Mouse (Mus musculus) myocyte (in vitro differentiated cells): ENCODE measurements around the gene Sphk2. TPM values are rescaled to one million over a fixed set of nuclear protein-coding genes. Genes with fewer than 3 reads are reported as not detected.

ENCODE experiments used
- H3K27me3 ChIP-seq: one replicate; pipeline ENCODE4 v1.6.1; 2011; ENCODE audit not compliant: control insufficient read depth, insufficient read depth, insufficient read length
- H3K36me3 ChIP-seq: one replicate; pipeline ENCODE4 v1.6.1; 2011; ENCODE audit not compliant: control insufficient read depth, insufficient read depth
- H3K4me2 ChIP-seq: one replicate; pipeline ENCODE4 v1.6.1; 2011; ENCODE audit warnings: low read depth, control low read depth
- H3K4me3 ChIP-seq: one replicate; pipeline ENCODE4 v1.5.1; 2011; ENCODE audit warnings: mild to moderate bottlenecking, control low read depth, moderate library complexity
- H3K79me2 ChIP-seq: one replicate; pipeline ENCODE4 v1.6.1; 2011; ENCODE audit not compliant: control insufficient read depth, insufficient read depth
- H3ac ChIP-seq: one replicate; pipeline ENCODE4 v1.6.1; 2011; ENCODE audit not compliant: control insufficient read depth, insufficient read length
- CEBPB ChIP-seq: IDR thresholded peaks from 2 replicates; pipeline ENCODE4 v1.6.1; 2011; ENCODE audit warnings: mild to moderate bottlenecking, moderate library complexity; ENCODE audit not compliant: poor library complexity, insufficient read depth, severe bottlenecking
- E2F4 ChIP-seq: IDR thresholded peaks from one replicate; pipeline ENCODE4 v1.6.1; 2011; ENCODE audit warnings: mild to moderate bottlenecking, control low read depth, moderate library complexity; ENCODE audit not compliant: insufficient read depth
- MAX ChIP-seq: IDR thresholded peaks from one replicate; pipeline ENCODE4 v1.6.1; 2011; ENCODE audit warnings: low read depth, mild to moderate bottlenecking, control low read depth
- MYOD1 ChIP-seq, 3 experiments: IDR thresholded peaks; one replicate each; pipeline ENCODE4 v1.6.1; 2011; ENCODE audit warnings: control low read depth in 2 of 3, low read depth in 2 of 3, mild to moderate bottlenecking in 2 of 3, moderate library complexity in 1 of 3; ENCODE audit not compliant: insufficient read length in 2 of 3, control insufficient read depth in 1 of 3
- MYOG ChIP-seq, 3 experiments: IDR thresholded peaks; one replicate each; pipeline ENCODE4 v1.6.1; 2011; ENCODE audit warnings: control low read depth in 2 of 3, low read depth in 2 of 3, mild to moderate bottlenecking in 2 of 3; ENCODE audit not compliant: insufficient read length in 2 of 3, control insufficient read depth in 1 of 3, insufficient read depth in 1 of 3
- POLR2A ChIP-seq: IDR thresholded peaks from one replicate; pipeline ENCODE4 v1.6.1; 2011; ENCODE audit warnings: low read depth, mild to moderate bottlenecking, control low read depth, moderate library complexity; ENCODE audit not compliant: insufficient read length
- POLR2AphosphoS2 ChIP-seq: IDR thresholded peaks from one replicate; pipeline ENCODE4 v1.6.1; 2011; ENCODE audit warnings: low read depth, control low read depth; ENCODE audit not compliant: insufficient read length
- REST ChIP-seq: IDR thresholded peaks from one replicate; pipeline ENCODE4 v1.6.1; 2011; ENCODE audit warnings: mild to moderate bottlenecking, control low read depth, moderate library complexity; ENCODE audit not compliant: insufficient read depth, insufficient read length
- SRF ChIP-seq: IDR thresholded peaks from one replicate; pipeline ENCODE4 v1.6.1; 2011; ENCODE audit warnings: low read depth; ENCODE audit not compliant: control insufficient read depth, insufficient read length
- TCF12 ChIP-seq: IDR thresholded peaks from one replicate; pipeline ENCODE4 v1.6.1; 2011; ENCODE audit warnings: mild to moderate bottlenecking, control low read depth; ENCODE audit not compliant: poor library complexity, insufficient read depth, severe bottlenecking
- TCF3 ChIP-seq: IDR thresholded peaks from one replicate; pipeline ENCODE4 v1.6.1; 2011; ENCODE audit warnings: low read depth, control low read depth; ENCODE audit not compliant: insufficient read length
- USF1 ChIP-seq: IDR thresholded peaks from one replicate; pipeline ENCODE4 v1.6.1; 2011; ENCODE audit warnings: low read depth, mild to moderate bottlenecking, control low read depth, moderate library complexity
- polyA plus RNA-seq: library from polyadenylated mRNA; unstranded; fragments of >200 nt; fragmentation: generic; extraction: Trizol; gene quantifications from one replicate; pipeline ENCODE4 v1.2.1, GENCODE M21; 2012; ENCODE audit warnings: missing spikeins

Sphk2 gene
- polyA plus RNA-seq, 1 experiment = 22.8 TPM

DNA sequence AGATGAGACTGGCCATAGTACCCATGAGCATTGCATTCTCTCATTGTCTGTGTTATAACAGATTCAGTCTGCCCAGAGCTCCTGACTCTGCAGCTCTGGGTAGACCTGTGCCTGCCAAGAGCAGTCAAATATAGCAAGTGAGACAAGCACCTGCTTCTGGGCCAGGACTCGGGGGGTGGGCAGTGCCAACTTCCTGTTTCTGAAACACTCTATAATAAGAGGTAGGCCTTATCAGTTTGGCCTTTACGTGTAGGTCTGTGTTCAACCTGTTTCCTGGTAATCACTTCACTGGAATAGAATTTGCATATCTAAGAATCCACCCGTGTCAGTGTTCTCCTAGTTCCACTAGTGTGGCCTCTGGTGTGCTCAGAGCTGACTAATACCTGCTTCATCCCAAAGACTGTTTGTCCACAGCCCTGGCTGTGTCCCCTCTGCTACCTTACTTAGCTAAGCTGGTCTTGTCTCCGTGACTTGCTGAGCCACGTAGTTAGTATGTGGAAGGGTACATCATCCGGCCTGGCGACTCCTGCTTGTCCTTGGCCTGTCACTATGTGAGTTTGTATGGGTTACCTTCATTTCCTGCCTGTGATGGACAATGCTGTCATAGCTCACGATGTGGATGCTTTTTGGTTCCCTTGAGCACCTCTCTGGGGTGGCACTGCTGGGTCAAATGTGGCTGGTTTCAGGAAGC lies 36.6 kb downstream of the Sphk2 start:
- Histone ChIP-seq H3K4me3 (no peak overlapping the region), H3K79me2 (no peaks in the 10 kb centered on the region), H3K4me2 (no peak overlapping the region), H3ac (no peak overlapping the region), H3K36me3 (no peaks in the 10 kb centered on the region), H3K27me3 (no peaks in the 10 kb centered on the region)
- peak in 1 of 3 experiments; percentile 39 for TF ChIP-seq MYOD1 (IDR thresholded peaks at IDR 0.05; ENCODE audit: control insufficient read depth in 1 of 3, insufficient read length in 2 of 3, low read depth in 2 of 3)
- TF ChIP-seq USF1 = no peak

DNA sequence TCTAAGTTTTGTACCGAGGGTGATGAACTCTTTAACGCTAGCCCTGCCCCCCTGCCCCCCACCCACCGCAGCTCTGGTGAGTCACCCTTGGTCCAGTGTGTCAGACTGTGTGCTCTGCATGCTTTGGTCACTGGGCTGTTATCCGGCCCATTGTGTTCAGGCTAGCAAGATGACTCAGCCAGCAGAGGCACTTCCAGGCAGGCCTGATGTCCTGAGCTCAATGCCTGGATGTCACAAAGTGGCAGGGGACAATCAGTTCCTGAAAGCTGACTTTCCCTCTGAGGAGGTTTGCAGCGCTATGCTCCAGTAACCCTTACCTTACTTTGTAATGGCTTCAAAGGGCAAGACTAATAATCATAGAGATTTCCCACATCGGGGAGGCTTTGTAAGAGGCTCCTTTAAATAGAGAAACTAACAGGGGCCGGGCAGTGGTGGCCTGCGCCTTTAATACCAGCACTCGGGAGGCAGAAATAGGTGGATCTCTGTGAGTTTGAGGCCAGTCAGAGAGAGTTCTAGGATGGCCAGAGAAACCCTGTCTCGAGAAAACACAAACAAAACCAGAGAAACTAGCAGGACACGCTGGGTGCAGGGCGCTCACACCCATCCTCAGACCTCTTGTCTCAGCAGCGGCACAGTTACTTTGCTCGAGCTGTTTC lies 37.7 kb downstream of the Sphk2 start:
- no peaks in the 10 kb centered on the region for H3K27me3 ChIP-seq
- TF ChIP-seq REST (no peak), MYOG (IDR thresholded peaks at IDR 0.05; ENCODE audit: control insufficient read depth in 1 of 3, insufficient read depth in 1 of 3, insufficient read length in 2 of 3, low read depth in 2 of 3) (peak in 1 of 3 experiments; percentile 36), MYOD1 (IDR thresholded peaks at IDR 0.05; ENCODE audit: control insufficient read depth in 1 of 3, insufficient read length in 2 of 3, low read depth in 2 of 3) (peak in 1 of 3 experiments; percentile 23), MAX (peak; percentile 18), POLR2A (peak; percentile 55), TCF12 (no peak), CEBPB (no peak), POLR2AphosphoS2 (peak; percentile 64)
- H3K4me3 ChIP-seq = no peak overlapping the region
- no peak overlapping the region for H3ac ChIP-seq
- H3K36me3 ChIP-seq = no peaks in the 10 kb centered on the region
- no peaks in the 10 kb centered on the region for H3K79me2 ChIP-seq
- H3K4me2 ChIP-seq = peak overlapping the region; percentile 68

DNA sequence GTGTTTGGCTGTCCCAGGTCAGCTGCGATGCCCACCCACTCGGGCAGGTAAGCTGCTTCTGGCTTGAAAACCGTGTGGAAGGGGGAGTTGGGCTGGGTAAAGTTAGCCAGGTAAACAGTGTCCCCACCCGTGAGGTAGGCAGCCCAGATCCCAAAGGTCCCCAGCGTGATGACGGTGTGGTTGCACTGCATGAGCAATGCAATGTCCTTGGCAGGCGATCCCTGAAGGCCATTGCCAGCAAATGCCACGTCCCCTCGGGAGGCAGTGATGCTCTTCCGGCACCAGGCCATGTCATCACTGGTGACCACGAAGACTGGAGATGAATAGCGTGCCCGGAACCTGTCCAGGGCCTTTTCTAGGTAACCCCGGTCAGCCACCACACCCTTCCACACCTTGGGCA lies 39.3 kb downstream of the Sphk2 start:
- TF ChIP-seq MYOG (IDR thresholded peaks at IDR 0.05; ENCODE audit: control insufficient read depth in 1 of 3, insufficient read depth in 1 of 3, insufficient read length in 2 of 3, low read depth in 2 of 3) = no peak
- TF ChIP-seq USF1 = no peak
- no peak for TF ChIP-seq SRF
- TF ChIP-seq MAX = no peak
- no peak for TF ChIP-seq TCF3
- TF ChIP-seq CEBPB = no peak
- TF ChIP-seq POLR2A = no peak
- TF ChIP-seq E2F4 = no peak
- no peak for TF ChIP-seq MYOD1 (IDR thresholded peaks at IDR 0.05; ENCODE audit: control insufficient read depth in 1 of 3, insufficient read length in 2 of 3, low read depth in 2 of 3)
- TF ChIP-seq TCF12 = no peak
- TF ChIP-seq REST = no peak
- no peak for TF ChIP-seq POLR2AphosphoS2
- Histone ChIP-seq H3K4me2 (no peak overlapping the region), H3K79me2 (no peaks in the 10 kb centered on the region), H3ac (no peak overlapping the region), H3K27me3 (no peaks in the 10 kb centered on the region), H3K4me3 (no peak overlapping the region), H3K36me3 (no peaks in the 10 kb centered on the region)

DNA sequence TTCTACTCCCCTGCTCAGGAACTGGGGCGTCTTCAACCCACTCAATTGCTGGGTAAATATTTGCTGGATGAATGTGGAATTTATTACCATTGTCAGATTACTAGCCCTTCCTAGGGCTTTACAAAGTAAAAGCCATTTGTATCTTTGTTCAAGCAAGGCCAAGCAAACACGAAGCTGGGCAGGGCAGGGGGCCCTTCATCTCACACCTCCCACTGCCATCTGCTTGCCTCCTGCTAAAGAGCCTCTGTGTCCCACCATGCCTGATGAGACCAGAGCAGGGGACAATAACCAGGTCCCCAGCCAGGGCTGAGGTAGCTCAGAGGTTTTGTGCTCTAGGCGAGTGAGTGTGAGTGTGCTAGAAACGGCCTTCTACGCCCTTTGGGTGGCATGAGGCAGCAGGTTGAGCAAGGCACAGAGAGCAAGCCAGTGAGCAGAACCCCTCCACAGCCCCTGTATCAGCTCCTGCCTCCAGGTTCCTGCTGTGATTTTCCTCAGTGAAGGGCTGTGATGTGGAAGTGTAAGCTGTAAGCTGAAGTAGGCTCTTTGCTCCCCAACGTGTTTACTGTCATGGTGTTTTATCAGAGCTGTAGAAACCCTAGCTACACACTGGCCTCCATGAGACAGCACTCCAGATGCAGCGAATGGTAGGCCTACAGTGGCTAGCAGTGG lies 40.0 kb downstream of the Sphk2 start:
- Histone ChIP-seq H3K4me2 (no peak overlapping the region), H3K4me3 (no peak overlapping the region), H3ac (no peak overlapping the region), H3K36me3 (no peaks in the 10 kb centered on the region), H3K27me3 (no peaks in the 10 kb centered on the region), H3K79me2 (no peaks in the 10 kb centered on the region)
- TF ChIP-seq E2F4 (no peak), MYOD1 (IDR thresholded peaks at IDR 0.05; ENCODE audit: control insufficient read depth in 1 of 3, insufficient read length in 2 of 3, low read depth in 2 of 3) (no peak), USF1 (no peak), POLR2AphosphoS2 (no peak), SRF (no peak), MYOG (IDR thresholded peaks at IDR 0.05; ENCODE audit: control insufficient read depth in 1 of 3, insufficient read depth in 1 of 3, insufficient read length in 2 of 3, low read depth in 2 of 3) (no peak), MAX (no peak), POLR2A (no peak), REST (no peak), TCF3 (no peak), CEBPB (no peak), TCF12 (no peak)
